Mouse (Mus musculus): ENCODE results near the gene 1110017D15Rik. TPM values are rescaled to one million over a fixed set of nuclear protein-coding genes. Genes with fewer than 3 reads are reported as not detected.

Gene 1110017D15Rik
- polyA plus RNA-seq, 1 experiment from 2014 or later = 1.2 TPM

GRCm38 (mm10) chr4:41545985-41546384, 28.9 kb upstream of the 1110017D15Rik start:
- H3K27ac ChIP-seq (ENCODE audit: low read length) = no peak overlapping the region
- H3K36me3 ChIP-seq (ENCODE audit: control insufficient read depth, insufficient read depth) = no peaks in the 10 kb centered on the region
- H3K9ac ChIP-seq (ENCODE audit: low read length) = no peak overlapping the region
- no peaks in the 10 kb centered on the region for H3K4me1 ChIP-seq (ENCODE audit: control insufficient read depth, insufficient read depth, low read length)
- no peaks in the 10 kb centered on the region for H3K27me3 ChIP-seq (ENCODE audit: control insufficient read depth, insufficient read depth, low read length)
- WGBS = 14% methylated on average over 8 of the region's 8 CpGs
- no peak overlapping the region for H3K4me2 ChIP-seq (ENCODE audit: low read depth, low read length)
- ATAC-seq (replicated peaks; ENCODE audit: extremely low read depth, insufficient read depth, low FRiP score) = 0 out of 2 replicates have a peak, but pooled peaks have one; percentile 37
- H3K9me3 ChIP-seq (replicated peaks; ENCODE audit: control insufficient read depth, low read length) = peaks cover 3% of the 10 kb centered on the region; the same call in 1 of the 2 replicates
- H3K4me3 ChIP-seq (ENCODE audit: low read length) = no peak overlapping the region

DNA sequence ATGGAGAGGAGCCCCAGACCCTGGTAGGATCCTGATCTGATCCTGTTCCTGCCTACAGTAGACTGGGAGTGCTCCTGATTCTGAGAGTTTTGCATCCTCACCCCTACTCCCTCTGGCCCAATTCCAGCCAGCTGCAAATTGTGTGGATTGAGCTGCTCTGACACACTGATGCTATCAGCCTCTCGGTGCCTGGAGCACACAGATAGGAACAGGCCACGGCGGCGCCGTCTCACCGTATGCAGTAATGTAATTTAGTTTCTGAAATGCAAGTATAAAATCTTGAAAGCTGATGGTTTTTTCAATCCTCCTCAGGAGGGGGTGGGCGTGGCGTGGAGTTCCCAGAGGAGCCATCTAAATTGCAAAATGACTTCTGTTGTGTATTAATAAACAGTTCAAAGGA, 25.0 kb upstream of the 1110017D15Rik start:
- Histone ChIP-seq H3K36me3 (ENCODE audit: control insufficient read depth, insufficient read depth) (no peaks in the 10 kb centered on the region), H3K9me3 (replicated peaks; ENCODE audit: control insufficient read depth, low read length) (no peaks in the 10 kb centered on the region), H3K9ac (ENCODE audit: low read length) (no peak overlapping the region), H3K27ac (ENCODE audit: low read length) (no peak overlapping the region), H3K4me2 (ENCODE audit: low read depth, low read length) (no peak overlapping the region), H3K27me3 (ENCODE audit: control insufficient read depth, insufficient read depth, low read length) (no peaks in the 10 kb centered on the region), H3K4me3 (ENCODE audit: low read length) (no peak overlapping the region), H3K4me1 (ENCODE audit: control insufficient read depth, insufficient read depth, low read length) (no peaks in the 10 kb centered on the region)
- ATAC-seq (replicated peaks; ENCODE audit: extremely low read depth, insufficient read depth, low FRiP score) = no peak
- WGBS = 77% methylated on average over 8 of the region's 8 CpGs

DNA sequence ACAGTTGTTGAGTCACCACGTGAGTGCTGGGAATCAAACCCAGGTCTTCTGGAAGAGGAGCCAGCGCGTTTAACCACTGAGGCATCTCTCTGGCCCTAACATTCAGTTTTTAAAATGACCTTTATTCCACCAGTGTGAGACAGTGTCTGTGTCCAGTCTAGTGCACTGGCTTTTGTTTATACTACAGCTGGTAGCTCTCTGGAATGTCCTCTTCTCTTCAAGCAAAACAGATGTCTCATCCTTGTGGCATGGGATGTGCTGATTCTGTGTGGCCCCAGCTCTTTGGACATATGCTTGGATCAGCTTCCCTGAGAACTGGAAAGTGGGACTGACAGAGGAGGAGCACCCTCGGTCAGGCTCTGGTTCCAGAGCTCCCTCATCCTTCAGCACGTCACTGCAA, 17.7 kb upstream of the 1110017D15Rik start:
- H3K36me3 ChIP-seq (ENCODE audit: control insufficient read depth, insufficient read depth) = no peaks in the 10 kb centered on the region
- no peak for ATAC-seq (replicated peaks; ENCODE audit: extremely low read depth, insufficient read depth, low FRiP score)
- H3K4me2 ChIP-seq (ENCODE audit: low read depth, low read length) = no peak overlapping the region
- no peak overlapping the region for H3K27ac ChIP-seq (ENCODE audit: low read length)
- H3K9me3 ChIP-seq (replicated peaks; ENCODE audit: control insufficient read depth, low read length) = no peaks in the 10 kb centered on the region
- 66% methylated on average over 5 of the region's 5 CpGs for WGBS
- no peaks in the 10 kb centered on the region for H3K4me1 ChIP-seq (ENCODE audit: control insufficient read depth, insufficient read depth, low read length)
- no peaks in the 10 kb centered on the region for H3K27me3 ChIP-seq (ENCODE audit: control insufficient read depth, insufficient read depth, low read length)
- H3K4me3 ChIP-seq (ENCODE audit: low read length) = no peak overlapping the region
- H3K9ac ChIP-seq (ENCODE audit: low read length) = no peak overlapping the region

DNA sequence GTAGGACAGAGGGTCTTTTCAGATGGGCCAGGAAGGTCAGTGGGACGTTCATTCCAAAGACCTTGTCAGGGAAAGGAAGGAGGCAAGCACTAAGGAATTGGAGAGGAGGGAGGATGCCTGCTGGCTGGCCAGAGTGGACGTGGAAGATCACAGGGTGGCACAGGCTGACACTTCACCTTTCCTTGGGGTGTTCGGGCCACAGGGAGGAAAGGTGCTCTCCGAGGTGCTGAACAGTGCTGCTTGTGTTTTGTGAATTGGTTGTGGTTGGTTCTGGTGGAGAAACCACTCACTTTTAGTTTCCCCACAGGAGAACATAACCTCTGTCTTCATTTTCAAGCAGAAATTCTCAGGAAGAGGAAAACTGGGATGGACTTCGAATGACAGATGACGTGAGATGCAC, 15.3 kb upstream of the 1110017D15Rik start:
- WGBS = 18% methylated on average over 6 of the region's 6 CpGs
- no peak for ATAC-seq (replicated peaks; ENCODE audit: extremely low read depth, insufficient read depth, low FRiP score)

DNA sequence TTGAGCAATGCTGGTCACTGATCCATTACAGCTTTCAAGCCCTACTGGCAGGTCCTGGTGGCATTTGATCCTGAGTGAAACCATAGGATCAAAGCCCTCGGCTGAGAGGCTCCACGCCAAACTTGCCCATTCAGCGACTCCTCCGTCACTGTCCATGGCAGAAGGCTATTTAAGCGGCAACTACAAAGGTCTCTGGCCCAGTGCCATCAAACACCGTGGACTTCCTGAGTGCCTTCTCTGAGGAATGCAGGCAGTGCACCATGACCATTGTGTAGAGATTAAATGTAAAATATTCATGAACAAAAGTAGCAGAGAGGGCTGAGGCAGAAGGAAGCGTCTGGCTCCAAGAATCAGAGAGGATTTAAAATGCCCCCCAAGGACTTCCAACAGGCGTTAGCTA, 10.9 kb upstream of the 1110017D15Rik start:
- ATAC-seq (replicated peaks; ENCODE audit: extremely low read depth, insufficient read depth, low FRiP score) = no peak
- Histone ChIP-seq H3K27me3 (ENCODE audit: control insufficient read depth, insufficient read depth, low read length) (no peaks in the 10 kb centered on the region), H3K27ac (ENCODE audit: low read length) (no peak overlapping the region), H3K36me3 (ENCODE audit: control insufficient read depth, insufficient read depth) (no peaks in the 10 kb centered on the region), H3K9me3 (replicated peaks; ENCODE audit: control insufficient read depth, low read length) (no peaks in the 10 kb centered on the region), H3K4me3 (ENCODE audit: low read length) (no peak overlapping the region), H3K9ac (ENCODE audit: low read length) (no peak overlapping the region), H3K4me1 (ENCODE audit: control insufficient read depth, insufficient read depth, low read length) (peaks cover 11% of the 10 kb centered on the region; the same call in 1 of the 2 replicates), H3K4me2 (ENCODE audit: low read depth, low read length) (no peak overlapping the region)
- WGBS = 24% methylated on average over 8 of the region's 8 CpGs

More for the DNA sequence above, 15.3 kb upstream of the 1110017D15Rik start:
- Histone ChIP-seq H3K4me1 (ENCODE audit: control insufficient read depth, insufficient read depth, low read length) (peaks cover 11% of the 10 kb centered on the region; the same call in 1 of the 2 replicates), H3K27me3 (ENCODE audit: control insufficient read depth, insufficient read depth, low read length) (no peaks in the 10 kb centered on the region), H3K36me3 (ENCODE audit: control insufficient read depth, insufficient read depth) (no peaks in the 10 kb centered on the region), H3K4me3 (ENCODE audit: low read length) (no peak overlapping the region), H3K27ac (ENCODE audit: low read length) (no peak overlapping the region), H3K4me2 (ENCODE audit: low read depth, low read length) (no peak overlapping the region), H3K9ac (ENCODE audit: low read length) (no peak overlapping the region), H3K9me3 (replicated peaks; ENCODE audit: control insufficient read depth, low read length) (no peaks in the 10 kb centered on the region)

- no peaks in the 10 kb centered on the region for H3K36me3 ChIP-seq (ENCODE audit: control insufficient read depth, insufficient read depth)
- H3K27me3 ChIP-seq (ENCODE audit: control insufficient read depth, insufficient read depth, low read length) = peaks cover 4% of the 10 kb centered on the region
- peaks cover 11% of the 10 kb centered on the region; the same call in 1 of the 2 replicates for H3K4me1 ChIP-seq (ENCODE audit: control insufficient read depth, insufficient read depth, low read length)
- no peak for ATAC-seq (replicated peaks; ENCODE audit: extremely low read depth, insufficient read depth, low FRiP score)
- no peaks in the 10 kb centered on the region for H3K9me3 ChIP-seq (replicated peaks; ENCODE audit: control insufficient read depth, low read length)
- no peak overlapping the region for H3K9ac ChIP-seq (ENCODE audit: low read length)
- H3K4me3 ChIP-seq (ENCODE audit: low read length) = no peak overlapping the region
- H3K4me2 ChIP-seq (ENCODE audit: low read depth, low read length) = no peak overlapping the region
- 35% methylated on average over 13 of the region's 13 CpGs for WGBS
- H3K27ac ChIP-seq (ENCODE audit: low read length) = no peak overlapping the region
Measured at GRCm38 (mm10) chr4:41527076-41527475, 9.9 kb upstream of the 1110017D15Rik start.

- peaks cover 11% of the 10 kb centered on the region; the same call in 1 of the 2 replicates for H3K4me1 ChIP-seq (ENCODE audit: control insufficient read depth, insufficient read depth, low read length)
Measured at GRCm38 (mm10) chr4:41526553-41526952, 9.4 kb upstream of the 1110017D15Rik start.

GRCm38 (mm10) chr4:41524829-41525228, 7.7 kb upstream of the 1110017D15Rik start:
- peaks cover 4% of the 10 kb centered on the region for H3K27me3 ChIP-seq (ENCODE audit: control insufficient read depth, insufficient read depth, low read length)
- no peak for ATAC-seq (replicated peaks; ENCODE audit: extremely low read depth, insufficient read depth, low FRiP score)
- peaks cover 11% of the 10 kb centered on the region; the same call in 1 of the 2 replicates for H3K4me1 ChIP-seq (ENCODE audit: control insufficient read depth, insufficient read depth, low read length)
- H3K4me3 ChIP-seq (ENCODE audit: low read length) = no peak overlapping the region
- H3K27ac ChIP-seq (ENCODE audit: low read length) = no peak overlapping the region
- no peaks in the 10 kb centered on the region for H3K9me3 ChIP-seq (replicated peaks; ENCODE audit: control insufficient read depth, low read length)
- no peak overlapping the region for H3K4me2 ChIP-seq (ENCODE audit: low read depth, low read length)
- no peak overlapping the region for H3K9ac ChIP-seq (ENCODE audit: low read length)
- H3K36me3 ChIP-seq (ENCODE audit: control insufficient read depth, insufficient read depth) = no peaks in the 10 kb centered on the region
- WGBS = 60% methylated on average over 9 of the region's 9 CpGs

More at GRCm38 (mm10) chr4:41526553-41526952, 9.4 kb upstream of the 1110017D15Rik start:
- no peak for ATAC-seq (replicated peaks; ENCODE audit: extremely low read depth, insufficient read depth, low FRiP score)
- Histone ChIP-seq H3K4me2 (ENCODE audit: low read depth, low read length) (no peak overlapping the region), H3K9me3 (replicated peaks; ENCODE audit: control insufficient read depth, low read length) (no peaks in the 10 kb centered on the region), H3K9ac (ENCODE audit: low read length) (no peak overlapping the region), H3K27ac (ENCODE audit: low read length) (no peak overlapping the region), H3K36me3 (ENCODE audit: control insufficient read depth, insufficient read depth) (no peaks in the 10 kb centered on the region), H3K4me3 (ENCODE audit: low read length) (no peak overlapping the region), H3K27me3 (ENCODE audit: control insufficient read depth, insufficient read depth, low read length) (peaks cover 4% of the 10 kb centered on the region)
- 61% methylated on average over 7 of the region's 7 CpGs for WGBS

- no peak overlapping the region for H3K27ac ChIP-seq (ENCODE audit: low read length)
- no peak overlapping the region for H3K4me3 ChIP-seq (ENCODE audit: low read length)
- 63% methylated on average over 7 of the region's 7 CpGs for WGBS
- H3K4me2 ChIP-seq (ENCODE audit: low read depth, low read length) = no peak overlapping the region
- no peaks in the 10 kb centered on the region for H3K36me3 ChIP-seq (ENCODE audit: control insufficient read depth, insufficient read depth)
- H3K4me1 ChIP-seq (ENCODE audit: control insufficient read depth, insufficient read depth, low read length) = peaks cover 11% of the 10 kb centered on the region; the same call in 1 of the 2 replicates
- H3K9me3 ChIP-seq (replicated peaks; ENCODE audit: control insufficient read depth, low read length) = no peaks in the 10 kb centered on the region
- peaks cover 4% of the 10 kb centered on the region for H3K27me3 ChIP-seq (ENCODE audit: control insufficient read depth, insufficient read depth, low read length)
- H3K9ac ChIP-seq (ENCODE audit: low read length) = no peak overlapping the region
- no peak for ATAC-seq (replicated peaks; ENCODE audit: extremely low read depth, insufficient read depth, low FRiP score)
Measured at GRCm38 (mm10) chr4:41523839-41524238, 6.7 kb upstream of the 1110017D15Rik start.
